Mouse (Mus musculus) urinary bladder, adult 2 months (tissue): ENCODE results near the gene Rarres2. TPM values are rescaled to one million over a fixed set of nuclear protein-coding genes. Genes with fewer than 3 reads are reported as not detected.

Source experiments
- DNase-seq: peaks from one replicate; pipeline ENCODE4 v3.0.0; 2022; ENCODE audit warnings: low spot score
- polyA plus RNA-seq: library from polyadenylated mRNA; depleted of rRNA; stranded (reverse); fragments of >200 nt; gene quantifications from 2 replicates; pipeline ENCODE4 v1.2.3, GENCODE M21; 2012

The Rarres2 gene
- polyA plus RNA-seq, 1 experiment = 453 TPM

GRCm38 (mm10) chr6:48579215-48579648 lies 6.6 kb upstream of the Rarres2 start:
- DNase-seq = no peak

GRCm38 (mm10) chr6:48578736-48579135 lies 6.1 kb upstream of the Rarres2 start:
- no peak for DNase-seq

GRCm38 (mm10) chr6:48573981-48574380 lies 1.4 kb upstream of the Rarres2 start:
- no peak for DNase-seq

GRCm38 (mm10) chr6:48573280-48573679 lies 691 bp upstream of the Rarres2 start:
- no peak for DNase-seq

- no peak for DNase-seq
Measured at GRCm38 (mm10) chr6:48572014-48572413, 575 bp downstream of the Rarres2 start.

GRCm38 (mm10) chr6:48569065-48569807 lies 3.4 kb downstream of the Rarres2 start:
- DNase-seq = no peak

- DNase-seq = peak; percentile 38
Measured at GRCm38 (mm10) chr6:48568036-48568984, 4.3 kb downstream of the Rarres2 start.

- DNase-seq = no peak
Measured at GRCm38 (mm10) chr6:48566312-48566711, 6.3 kb downstream of the Rarres2 start.

- no peak for DNase-seq
Measured at GRCm38 (mm10) chr6:48565693-48566310, 6.8 kb downstream of the Rarres2 start.

- DNase-seq = no peak
Measured at GRCm38 (mm10) chr6:48555956-48556355, 16.6 kb downstream of the Rarres2 start.

- no peak for DNase-seq
Measured at GRCm38 (mm10) chr6:48555104-48555890, 17.3 kb downstream of the Rarres2 start.

GRCm38 (mm10) chr6:48554280-48555103 lies 18.1 kb downstream of the Rarres2 start, which contains the start of gene Lrrc61:
Gene Lrrc61 (plus strand): TSS chr6:48554796.
- peak; percentile 97 for DNase-seq

GRCm38 (mm10) chr6:48553819-48554218 lies 18.8 kb downstream of the Rarres2 start:
- DNase-seq = no peak

GRCm38 (mm10) chr6:48552918-48553317 lies 19.7 kb downstream of the Rarres2 start:
- no peak for DNase-seq

- no peak for DNase-seq
Measured at GRCm38 (mm10) chr6:48548314-48548713, 24.3 kb downstream of the Rarres2 start.

- no peak for DNase-seq
Measured at GRCm38 (mm10) chr6:48546858-48547257, 25.7 kb downstream of the Rarres2 start.

GRCm38 (mm10) chr6:48546271-48546670 lies 26.3 kb downstream of the Rarres2 start:
- DNase-seq = no peak

- DNase-seq = no peak
Measured at GRCm38 (mm10) chr6:48545251-48545650, 27.3 kb downstream of the Rarres2 start.

GRCm38 (mm10) chr6:48542631-48543030 lies 30.0 kb downstream of the Rarres2 start:
- no peak for DNase-seq
